Mouse (Mus musculus) liver, embryonic 11.5 days (tissue): Measurements from ENCODE around the gene Gm11034. TPM values are rescaled to one million over a fixed set of nuclear protein-coding genes. Genes with fewer than 3 reads are reported as not detected.

Experiments
- ATAC-seq: fragments of 200-750 bp; cut with Nextera tagmentation; replicated peaks from 2 replicates; pipeline ENCODE4 v1.8.0; 2017; ENCODE audit warnings: moderate number of reproducible peaks, mild to moderate bottlenecking, moderate TSS enrichment, moderate library complexity; ENCODE audit not compliant: low FRiP score
- DNase-seq: peaks from one replicate; pipeline ENCODE4 v3.0.0-alpha.2; 2017; ENCODE audit warnings: low spot score
- H3K27ac ChIP-seq: fragments of 300-500 bp; sonication (generic); 2 replicates; pipeline ENCODE4 v1.5.1; 2014; ENCODE audit warnings: mild to moderate bottlenecking, low read depth, low read length, control low read depth
- H3K27me3 ChIP-seq: fragments of 300-500 bp; sonication (generic); replicated peaks from 2 replicates; pipeline ENCODE4 v1.6.1; 2014; ENCODE audit warnings: low read length, mixed read lengths; ENCODE audit not compliant: control insufficient read depth, insufficient read depth
- H3K36me3 ChIP-seq: fragments of 300-500 bp; sonication (generic); 2 replicates; pipeline ENCODE4 v1.6.1; 2014; ENCODE audit warnings: mild to moderate bottlenecking, low read length, moderate library complexity, mixed read lengths; ENCODE audit not compliant: control insufficient read depth, insufficient read depth
- H3K4me1 ChIP-seq: fragments of 300-500 bp; sonication (generic); replicated peaks from 2 replicates; pipeline ENCODE4 v1.6.1; 2014; ENCODE audit warnings: low read length, mixed read lengths; ENCODE audit not compliant: control insufficient read depth, insufficient read depth
- H3K4me2 ChIP-seq: fragments of 300-500 bp; sonication (generic); 2 replicates; pipeline ENCODE4 v1.6.1; 2014; ENCODE audit warnings: mild to moderate bottlenecking, control low read depth, moderate library complexity
- H3K4me3 ChIP-seq: fragments of 300-500 bp; sonication (generic); 2 replicates; pipeline ENCODE4 v1.5.1; 2014; ENCODE audit warnings: low read depth, low read length, control low read depth
- H3K9ac ChIP-seq: fragments of 300-500 bp; sonication (generic); 2 replicates; pipeline ENCODE4 v1.6.1; 2014; ENCODE audit warnings: low read depth, low read length, control low read depth
- H3K9me3 ChIP-seq: fragments of 300-500 bp; sonication (generic); 2 replicates; pipeline ENCODE4 v1.6.1; 2016; ENCODE audit warnings: low read length, inconsistent platforms, mixed read lengths; ENCODE audit not compliant: control insufficient read depth
- WGBS: fragments of 180-500 bp; shearing (Covaris S2); extraction: QIAGEN DNeasy Blood & Tissue Kit; methylation state at CpG from one replicate; pipeline ENCODE4 v1.1.7; 2014; 5-methylcytosine and 5-hydroxymethylcytosine counted together
- polyA plus RNA-seq: library from polyadenylated mRNA; unstranded; fragments of >200 nt; fragmentation: Nextera tagmentation; extraction: Ambion mirVana; gene quantifications from 2 replicates; pipeline ENCODE4 v1.2.1, GENCODE M21; 2014

Gm11034 gene
- polyA plus RNA-seq, 1 experiment from 2014 or later = not detected

DNA sequence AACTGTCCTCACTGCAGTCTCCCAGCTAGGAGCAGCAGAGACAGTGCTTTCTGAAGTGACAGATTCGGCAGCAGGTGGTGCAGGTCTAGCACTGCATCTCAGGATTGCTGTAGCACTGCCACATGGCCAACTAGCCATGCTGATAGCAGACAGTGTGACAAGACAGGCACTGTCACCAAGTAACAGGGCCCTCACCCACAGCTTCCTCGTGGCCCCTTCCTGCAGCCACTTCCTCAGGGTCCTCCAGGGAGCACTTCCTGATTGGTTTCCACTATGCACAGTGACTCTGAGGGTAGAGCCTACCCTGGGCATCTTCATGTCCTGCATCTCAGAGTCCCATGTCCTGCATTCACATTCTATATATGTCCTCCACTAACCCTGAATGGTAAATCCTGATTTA is 31.2 kb upstream of the Gm11034 start:
- peaks cover 10% of the 10 kb centered on the region for H3K4me1 ChIP-seq
- H3K27ac ChIP-seq = no peak overlapping the region
- H3K27me3 ChIP-seq = no peaks in the 10 kb centered on the region
- peaks cover 11% of the 10 kb centered on the region for H3K36me3 ChIP-seq
- no peaks in the 10 kb centered on the region for H3K9me3 ChIP-seq
- no peak overlapping the region for H3K9ac ChIP-seq
- DNase-seq (no peak), ATAC-seq (no peak)
- H3K4me3 ChIP-seq = no peak overlapping the region
- WGBS = 43% methylated on average over 2 of the region's 2 CpGs
- H3K4me2 ChIP-seq = no peak overlapping the region

DNA sequence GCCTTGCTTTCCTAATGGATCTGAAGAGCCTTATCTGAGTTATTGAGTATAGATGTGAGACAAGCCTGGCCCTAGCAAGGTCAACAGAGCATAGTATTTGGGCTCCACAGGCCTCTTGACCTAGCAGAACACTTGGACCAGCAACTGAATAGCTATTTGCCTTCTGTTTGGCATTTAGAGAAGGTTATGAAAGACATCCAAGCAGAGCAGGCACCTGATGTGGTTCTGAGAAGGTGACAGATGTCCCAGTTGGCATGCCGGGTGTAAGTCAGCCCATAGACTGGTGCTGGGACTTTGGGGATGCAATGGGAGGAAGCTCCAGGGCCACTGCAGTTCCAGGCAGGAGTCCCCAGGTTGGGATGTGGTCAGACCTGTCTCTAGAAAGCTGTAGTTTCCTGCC is 28.8 kb upstream of the Gm11034 start:
- H3K27ac ChIP-seq = no peak overlapping the region
- no peak overlapping the region for H3K4me2 ChIP-seq
- no peaks in the 10 kb centered on the region for H3K9me3 ChIP-seq
- no peak overlapping the region; the same call in 1 of the 2 replicates for H3K9ac ChIP-seq
- ATAC-seq (no peak), DNase-seq (no peak)
- peaks cover 10% of the 10 kb centered on the region for H3K4me1 ChIP-seq
- H3K36me3 ChIP-seq = peaks cover 3% of the 10 kb centered on the region; the same call in 1 of the 2 replicates
- H3K27me3 ChIP-seq = no peaks in the 10 kb centered on the region
- WGBS = 90% methylated on average over 1 of the region's 1 CpGs
- H3K4me3 ChIP-seq = no peak overlapping the region

DNA sequence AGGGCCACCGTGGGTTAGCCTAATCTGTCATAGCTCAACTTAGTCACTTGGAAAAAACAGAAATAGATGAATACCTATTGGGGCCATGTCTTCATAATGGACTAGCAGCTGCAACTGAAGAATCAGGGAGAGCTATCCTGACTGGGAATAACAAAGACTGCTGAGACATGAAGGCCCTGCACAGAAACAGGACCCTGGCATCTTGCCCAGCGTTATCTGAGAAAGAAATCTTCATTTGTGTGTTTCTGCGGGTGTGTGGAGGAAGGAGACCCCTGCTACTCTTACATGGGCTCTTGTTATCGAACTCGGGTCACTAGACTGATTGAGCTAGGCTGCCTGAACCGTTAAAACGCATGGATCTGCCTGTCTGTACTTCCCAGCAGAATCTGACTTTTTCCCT is 27.5 kb upstream of the Gm11034 start:
- peaks cover 1% of the 10 kb centered on the region; the same call in 1 of the 2 replicates for H3K36me3 ChIP-seq
- DNase-seq = no peak
- WGBS = 67% methylated on average over 7 of the region's 7 CpGs

DNA sequence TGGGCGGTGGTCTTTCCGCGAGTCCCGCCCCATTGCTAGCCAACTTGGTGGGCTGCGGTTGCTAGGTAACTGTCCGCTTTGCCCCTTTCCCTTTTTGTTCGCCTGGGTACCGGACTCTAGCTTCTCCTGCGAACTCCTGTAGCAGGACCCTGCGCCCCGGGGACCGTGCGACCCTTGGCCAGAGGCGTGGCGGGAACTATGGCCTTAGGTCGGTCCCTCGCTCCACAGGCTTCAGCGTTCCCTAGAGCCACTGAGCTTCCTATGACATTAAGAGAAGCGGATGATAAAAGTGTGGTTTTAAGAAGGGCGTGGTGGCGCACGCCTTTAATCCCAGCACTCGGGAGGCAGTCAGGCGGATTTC is 26.9 kb upstream of the Gm11034 start:
- H3K4me1 ChIP-seq = peaks cover 10% of the 10 kb centered on the region
- peak overlapping the region; percentile 93 for H3K27ac ChIP-seq
- H3K27me3 ChIP-seq = no peaks in the 10 kb centered on the region
- no peaks in the 10 kb centered on the region for H3K36me3 ChIP-seq
- peak; percentile 38 for ATAC-seq
- under 1% methylated on average over 24 of the region's 24 CpGs for WGBS
- no peaks in the 10 kb centered on the region for H3K9me3 ChIP-seq
- peak overlapping the region; percentile 77 for H3K4me2 ChIP-seq
- H3K9ac ChIP-seq = peak overlapping the region; percentile 71
- peak overlapping the region; percentile 75 for H3K4me3 ChIP-seq
- no peak for DNase-seq

More for the DNA sequence above, 27.5 kb upstream of the Gm11034 start:
- H3K9ac ChIP-seq = no peak overlapping the region
- no peaks in the 10 kb centered on the region for H3K9me3 ChIP-seq
- no peak for ATAC-seq
- H3K4me2 ChIP-seq = peak overlapping the region; percentile 77
- H3K4me1 ChIP-seq = peaks cover 10% of the 10 kb centered on the region
- H3K4me3 ChIP-seq = peak overlapping the region; percentile 75
- H3K27ac ChIP-seq = no peak overlapping the region
- no peaks in the 10 kb centered on the region for H3K27me3 ChIP-seq

DNA sequence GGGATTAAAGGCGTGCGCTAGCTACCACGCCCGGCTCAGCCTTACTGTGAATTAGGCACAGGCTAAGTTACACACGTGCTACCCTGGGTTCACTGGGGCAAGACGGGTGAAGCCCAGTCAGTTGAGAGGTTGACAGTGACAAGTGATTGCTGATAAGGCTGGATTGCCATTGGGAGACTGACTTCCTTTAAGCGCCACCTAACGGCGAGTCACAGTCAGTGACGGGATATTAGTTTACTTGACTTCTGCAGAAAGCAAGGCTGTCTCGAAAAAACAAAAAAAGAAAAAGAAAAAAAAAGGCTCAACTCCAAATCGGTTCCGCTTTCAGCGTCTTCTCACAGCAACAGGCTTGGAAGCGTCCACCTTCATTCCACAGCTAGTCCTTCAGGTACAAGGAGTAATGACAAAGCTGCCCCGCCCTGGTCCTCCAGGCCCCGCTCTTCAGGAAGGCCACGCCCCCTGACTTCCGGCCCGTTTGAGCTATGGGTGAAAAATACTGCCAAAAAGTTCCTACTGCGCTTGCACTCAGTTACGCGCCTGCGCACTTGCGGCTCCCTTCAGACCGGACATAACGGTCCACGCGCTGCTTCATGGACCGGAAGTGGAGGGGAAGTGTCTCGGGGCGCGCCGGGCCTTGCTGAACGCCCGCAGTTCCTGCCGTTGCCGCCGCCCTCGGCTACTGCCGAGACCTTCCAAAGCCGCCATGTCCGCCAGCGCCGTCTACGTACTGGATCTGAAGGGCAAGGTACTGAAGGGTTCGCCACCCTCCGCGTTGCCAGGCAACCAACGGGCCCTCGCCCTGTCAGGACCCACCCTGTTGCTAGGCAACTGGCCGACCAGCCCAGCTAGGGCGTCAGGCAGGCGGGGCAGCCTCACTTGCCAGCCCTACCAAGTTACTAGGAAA is 26.3 kb upstream of the Gm11034 start, which contains the start of gene Ap1m1:
TSS of gene Ap1m1 (plus strand) at position 520 of the 904 bp plus-strand sequence.
- Histone ChIP-seq H3K9me3 (no peaks in the 10 kb centered on the region), H3K27me3 (no peaks in the 10 kb centered on the region)

DNA sequence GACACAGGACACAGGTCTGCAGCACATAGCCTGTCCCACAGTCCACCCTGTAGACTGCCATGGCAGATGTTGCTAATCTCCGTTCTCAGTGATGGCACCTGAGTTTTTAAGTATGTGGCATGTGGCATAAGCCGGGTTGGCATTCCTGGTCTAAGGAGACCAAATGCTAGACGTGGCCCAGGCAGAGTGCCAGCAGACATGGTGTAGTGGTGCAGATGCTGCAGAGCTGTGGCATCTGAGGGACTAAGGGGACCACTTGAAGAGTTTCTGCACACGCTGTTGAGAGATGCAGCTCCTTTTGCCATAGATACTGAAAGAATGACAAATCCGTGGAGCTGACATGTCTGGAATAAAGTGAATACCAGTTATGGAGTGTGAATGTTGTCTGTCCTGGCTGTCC is 9.2 kb upstream of the Gm11034 start:
- no peak for DNase-seq
- no peak overlapping the region for H3K4me3 ChIP-seq
- peaks cover 8% of the 10 kb centered on the region for H3K4me1 ChIP-seq
- H3K27ac ChIP-seq = no peak overlapping the region
- H3K36me3 ChIP-seq = peaks cover 23% of the 10 kb centered on the region
- no peaks in the 10 kb centered on the region for H3K27me3 ChIP-seq
- H3K9ac ChIP-seq = no peak overlapping the region
- ATAC-seq = no peak
- WGBS = 92% methylated on average over 5 of the region's 5 CpGs
- no peaks in the 10 kb centered on the region for H3K9me3 ChIP-seq
- H3K4me2 ChIP-seq = no peak overlapping the region

More for the DNA sequence above, 26.3 kb upstream of the Gm11034 start, which contains the start of gene Ap1m1:
- peaks cover 10% of the 10 kb centered on the region for H3K4me1 ChIP-seq
- H3K4me3 ChIP-seq = peak within 1 kb of the TSS; percentile 75
- DNase-seq (peak; percentile 99), ATAC-seq (peak; percentile 91)
- no peaks in the 10 kb centered on the region for H3K36me3 ChIP-seq
- peak within 1 kb of the TSS; percentile 93 for H3K27ac ChIP-seq
- peak within 1 kb of the TSS; percentile 71 for H3K9ac ChIP-seq
- under 1% methylated on average over 54 of the region's 54 CpGs for WGBS
- peak within 1 kb of the TSS; percentile 77 for H3K4me2 ChIP-seq

DNA sequence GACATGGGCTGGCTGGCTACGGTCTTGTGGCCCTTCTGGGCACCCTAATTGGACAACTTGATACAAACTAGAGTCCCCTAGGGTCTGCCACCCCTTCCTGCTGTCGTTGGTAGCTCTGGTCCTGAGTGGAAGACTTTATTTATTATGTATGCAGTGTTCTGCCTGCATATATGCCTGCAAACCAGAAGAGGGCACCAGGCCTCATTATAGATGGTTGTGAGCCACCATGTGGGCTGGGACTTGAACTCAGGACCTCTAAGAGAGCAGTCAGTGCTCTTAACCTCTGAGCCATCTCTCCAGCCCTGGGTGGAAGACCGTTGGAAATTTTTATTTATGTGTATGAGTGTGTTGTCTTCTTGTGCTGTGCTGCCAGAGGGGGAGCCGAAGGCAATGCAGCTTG is 7.3 kb upstream of the Gm11034 start:
- no peaks in the 10 kb centered on the region for H3K9me3 ChIP-seq
- no peak for DNase-seq
- peaks cover 23% of the 10 kb centered on the region for H3K36me3 ChIP-seq
- H3K4me3 ChIP-seq = peak overlapping the region; percentile 89
- ATAC-seq = no peak
- no peaks in the 10 kb centered on the region for H3K27me3 ChIP-seq
- H3K4me1 ChIP-seq = peaks cover 8% of the 10 kb centered on the region
- peak overlapping the region; percentile 92 for H3K4me2 ChIP-seq
- H3K9ac ChIP-seq = peak overlapping the region; percentile 84
- 90% methylated on average over 4 of the region's 4 CpGs for WGBS
- H3K27ac ChIP-seq = no peak overlapping the region

DNA sequence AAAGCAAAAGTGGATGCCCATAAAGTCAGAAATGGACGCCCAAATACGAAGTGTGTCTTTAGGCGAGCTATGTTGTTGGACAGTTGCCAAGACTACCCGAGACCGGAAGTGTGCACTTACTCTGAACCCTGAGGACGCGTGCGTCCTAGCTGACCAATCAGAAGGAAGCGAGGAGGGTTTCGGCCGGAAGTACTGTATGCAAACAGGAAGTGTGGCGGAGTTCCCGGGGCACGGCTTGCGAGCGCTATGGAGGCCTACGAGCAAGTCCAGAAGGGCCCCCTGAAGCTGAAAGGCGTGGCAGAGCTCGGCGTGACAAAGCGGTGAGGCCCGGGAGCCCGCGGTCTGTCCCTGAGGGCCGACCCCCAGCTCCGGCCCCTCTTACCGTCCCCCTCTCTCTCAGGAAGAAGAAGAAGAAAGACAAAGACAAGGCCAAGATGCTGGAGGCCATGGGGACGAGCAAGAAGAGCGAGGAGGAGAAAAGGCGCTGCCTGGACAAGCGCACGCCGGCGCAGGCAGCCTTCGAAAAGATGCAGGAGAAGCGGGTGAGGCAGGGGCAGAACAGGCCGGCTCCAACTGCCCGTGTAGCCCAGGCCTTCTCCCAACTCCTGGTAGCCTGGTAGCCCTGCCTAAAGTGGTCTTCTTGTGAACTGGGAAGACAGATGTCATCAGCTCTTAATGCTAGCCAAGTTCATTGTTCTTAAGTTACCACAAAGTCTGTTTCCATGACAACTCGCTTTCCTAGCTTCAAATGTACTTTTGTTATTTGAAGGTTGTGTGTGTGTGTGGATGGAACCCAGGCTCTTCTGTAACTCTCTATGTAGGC is 6.3 kb upstream of the Gm11034 start, which contains the start of gene Fam32a:
TSS of gene Fam32a (plus strand) at position 190 of the 823 bp plus-strand sequence.
- no peaks in the 10 kb centered on the region for H3K27me3 ChIP-seq
- H3K9me3 ChIP-seq = no peaks in the 10 kb centered on the region
- ATAC-seq (peak; percentile 98), DNase-seq (peak; percentile 90)
- H3K4me2 ChIP-seq = peak within 1 kb of the TSS; percentile 92
- WGBS = 10% methylated on average over 39 of the region's 39 CpGs
- peak within 1 kb of the TSS; percentile 66 for H3K27ac ChIP-seq
- H3K36me3 ChIP-seq = peaks cover 23% of the 10 kb centered on the region
- H3K4me1 ChIP-seq = peaks cover 8% of the 10 kb centered on the region
- H3K9ac ChIP-seq = peak within 1 kb of the TSS; percentile 84
- peak within 1 kb of the TSS; percentile 89 for H3K4me3 ChIP-seq
